Mouse (Mus musculus) erythroid progenitor cell, adult 5-6 weeks (primary cell): ENCODE data around the gene Glis2. TPM values are rescaled to one million over a fixed set of nuclear protein-coding genes. Genes with fewer than 3 reads are reported as not detected.

Experiments
- ATAC-seq: replicated peaks from 2 replicates; pipeline ENCODE4 v1.8.0; 2016; ENCODE audit warnings: moderate number of reproducible peaks, mild to moderate bottlenecking, moderate TSS enrichment, inconsistent platforms; ENCODE audit not compliant: poor library complexity, low FRiP score, severe bottlenecking
- total RNA-seq, 2 experiments: library from RNA; stranded (forward) in 1 of 2; stranded (reverse) in 1 of 2; fragments of 150-400 nt in 1 of 2; fragments of 186-747, 209-891 nt in 1 of 2; gene quantifications; 2 replicates each; pipeline versions ENCODE4 v1.2.3 to v1.2.4; 2015 to 2017; ENCODE audit warnings: low replicate concordance in 2 of 2

Glis2 gene
- total RNA-seq (2015; ENCODE audit: low replicate concordance) (not detected in 2 replicates), total RNA-seq (2017; ENCODE audit: low replicate concordance) (not detected in 2 replicates)

- no peak for ATAC-seq
These were observed at the start of gene Glis2 for GRCm38 (mm10) chr16:4593971-4594813. TSS of gene Glis2 (plus strand) at chr16:4594713.

GRCm38 (mm10) chr16:4544845-4545244 lies 49.7 kb upstream of the Glis2 start:
- ATAC-seq: no peak

GRCm38 (mm10) chr16:4546838-4547237 lies 47.7 kb upstream of the Glis2 start:
- ATAC-seq: no peak

- ATAC-seq: no peak
These were observed 46.9 kb upstream of the Glis2 start for GRCm38 (mm10) chr16:4547611-4548010.

GRCm38 (mm10) chr16:4548953-4549688 lies 45.4 kb upstream of the Glis2 start:
- no peak for ATAC-seq

GRCm38 (mm10) chr16:4551056-4551455 lies 43.5 kb upstream of the Glis2 start:
- ATAC-seq: peak; percentile 75; the same call in 1 of the 2 replicates

GRCm38 (mm10) chr16:4551885-4552284 lies 42.6 kb upstream of the Glis2 start:
- no peak for ATAC-seq

GRCm38 (mm10) chr16:4552829-4553550 lies 41.5 kb upstream of the Glis2 start:
- 0 out of 2 replicates have a peak, but pooled peaks have one; percentile 35 for ATAC-seq

- ATAC-seq: no peak
These were observed 39.0 kb upstream of the Glis2 start for GRCm38 (mm10) chr16:4555555-4555954.

- no peak for ATAC-seq
These were observed 37.4 kb upstream of the Glis2 start for GRCm38 (mm10) chr16:4557085-4557484.

- ATAC-seq: peak; percentile 58
These were observed 36.6 kb upstream of the Glis2 start for GRCm38 (mm10) chr16:4557949-4558348.

- ATAC-seq: peak; percentile 93
These were observed 36.0 kb upstream of the Glis2 start for GRCm38 (mm10) chr16:4558384-4558979.

- no peak for ATAC-seq
These were observed 35.4 kb upstream of the Glis2 start for GRCm38 (mm10) chr16:4558980-4559631.

GRCm38 (mm10) chr16:4559715-4560144 lies 34.8 kb upstream of the Glis2 start, which contains the start of gene Tfap4:
TSS of gene Tfap4 (minus strand) at chr16:4559854.
- ATAC-seq: peak; percentile 43

GRCm38 (mm10) chr16:4560145-4560952 lies 34.2 kb upstream of the Glis2 start:
- ATAC-seq: peak; percentile 51

- no peak for ATAC-seq
These were observed 26.6 kb upstream of the Glis2 start for GRCm38 (mm10) chr16:4567912-4568311.

- ATAC-seq: no peak
These were observed 23.8 kb upstream of the Glis2 start for GRCm38 (mm10) chr16:4570737-4571136.

GRCm38 (mm10) chr16:4576038-4576437 lies 18.5 kb upstream of the Glis2 start:
- no peak for ATAC-seq
